ENCODE assay signal across 8 mouse cellular contexts in genomic region chr11:61091642-61092262, GRCm38 (mm10). TPM values are rescaled to one million over a fixed set of nuclear protein-coding genes. Genes with fewer than 3 reads are reported as not detected.
A peak's percentile ranks its signal among the peaks of the same experiment; 100 is the strongest.
DNase-seq lines count a peak whose midpoint lies in the region; ATAC-seq and TF ChIP-seq lines count a peak whose summit lies in the region.

No protein-coding gene starts in this region.

- no peak for TF ChIP-seq POLR2A in liver, adult 2 months (IDR thresholded peaks at IDR 0.05; ENCODE audit: extremely low read depth, insufficient read depth, low read length)

- H3K4me2 ChIP-seq in liver, embryonic 11.5 days, result no peak overlapping the region
- no peak overlapping the region for H3K4me2 ChIP-seq in hindbrain, embryonic 15.5 days
- no peak overlapping the region for H3K4me2 ChIP-seq in midbrain, postnatal 0 days (ENCODE audit: low read depth, low read length, poor library complexity, severe bottlenecking)

- WGBS in liver, adult 2 months, result 29% methylated on average over 7 of the region's 7 CpGs
- 26% methylated on average over 7 of the region's 7 CpGs for WGBS in liver, embryonic 11.5 days
- 15% methylated on average over 7 of the region's 7 CpGs for WGBS in hindbrain, embryonic 15.5 days
- WGBS in midbrain, postnatal 0 days, result 11% methylated on average over 7 of the region's 7 CpGs

- no peaks in the 10 kb centered on the region for H3K9me3 ChIP-seq in liver, embryonic 11.5 days (ENCODE audit: control insufficient read depth, low read length)
- no peaks in the 10 kb centered on the region for H3K9me3 ChIP-seq in hindbrain, embryonic 15.5 days
- no peaks in the 10 kb centered on the region for H3K9me3 ChIP-seq in midbrain, postnatal 0 days (ENCODE audit: low read length)

- intact Hi-C loops in left cerebral cortex, postnatal 14 days (cut with DNase I), result loop anchor here (1.0 to 5.0 kb wide), 2 partner anchors 137 to 159 kb away; partner anchors contain the start of gene Map2k3

- H3K79me2 ChIP-seq in liver, adult 2 months (ENCODE audit: control insufficient read depth, insufficient read depth, low read length), result no peaks in the 10 kb centered on the region

- no peaks in the 10 kb centered on the region for H3K27me3 ChIP-seq in liver, adult 2 months (ENCODE audit: control insufficient read depth, insufficient read depth, low read length)
- H3K27me3 ChIP-seq in liver, embryonic 11.5 days (replicated peaks; ENCODE audit: control insufficient read depth, insufficient read depth, low read length), result no peaks in the 10 kb centered on the region
- no peaks in the 10 kb centered on the region for H3K27me3 ChIP-seq in hindbrain, embryonic 15.5 days
- H3K27me3 ChIP-seq in midbrain, postnatal 0 days (ENCODE audit: insufficient read depth, low read length), result no peaks in the 10 kb centered on the region

- no peak for ATAC-seq in liver, embryonic 11.5 days (replicated peaks; ENCODE audit: low FRiP score)
- ATAC-seq in hindbrain, embryonic 15.5 days (ENCODE audit: low FRiP score, low read depth), result 0 out of 2 replicates have a peak, but pooled peaks have one; percentile 48
- no peak for ATAC-seq in midbrain, postnatal 0 days (ENCODE audit: low FRiP score)

- peak; percentile 65; the same call in 1 of the 2 replicates for TF ChIP-seq CTCF in liver, adult 2 months (IDR thresholded peaks at IDR 0.05; ENCODE audit: low read depth, low read length)
- TF ChIP-seq CTCF in midbrain, postnatal 0 days (IDR thresholded peaks at IDR 0.05), result peak; percentile 95

- H3K9ac ChIP-seq in liver, adult 2 months (ENCODE audit: low read depth, low read length), result no peak overlapping the region
- H3K9ac ChIP-seq in liver, embryonic 11.5 days (ENCODE audit: low read depth, low read length), result no peak overlapping the region
- peak overlapping the region; percentile 20; the same call in 1 of the 2 replicates for H3K9ac ChIP-seq in hindbrain, embryonic 15.5 days
- H3K9ac ChIP-seq in midbrain, postnatal 0 days (replicated peaks; ENCODE audit: low read length, poor library complexity, severe bottlenecking), result no peak overlapping the region

- no peak overlapping the region for H3K4me3 ChIP-seq in liver, adult 2 months (ENCODE audit: insufficient read depth, low read depth, low read length)
- H3K4me3 ChIP-seq in liver, embryonic 11.5 days (ENCODE audit: low read depth, low read length), result no peak overlapping the region
- no peak overlapping the region for H3K4me3 ChIP-seq in hindbrain, embryonic 15.5 days
- no peak overlapping the region for H3K4me3 ChIP-seq in midbrain, postnatal 0 days (ENCODE audit: low read depth, low read length)

- H3K4me1 ChIP-seq in liver, adult 2 months (ENCODE audit: control insufficient read depth, insufficient read depth, low read length), result no peaks in the 10 kb centered on the region
- H3K4me1 ChIP-seq in liver, embryonic 11.5 days (replicated peaks; ENCODE audit: control insufficient read depth, insufficient read depth, low read length), result no peaks in the 10 kb centered on the region
- H3K4me1 ChIP-seq in hindbrain, embryonic 15.5 days (replicated peaks), result peaks cover 7% of the 10 kb centered on the region
- no peaks in the 10 kb centered on the region for H3K4me1 ChIP-seq in midbrain, postnatal 0 days (ENCODE audit: insufficient read depth, low read length)

- no peak overlapping the region for H3K27ac ChIP-seq in liver, adult 2 months (replicated peaks; ENCODE audit: insufficient read depth, low read depth, low read length)
- no peak overlapping the region for H3K27ac ChIP-seq in liver, embryonic 11.5 days (ENCODE audit: low read depth, low read length)
- no peak overlapping the region for H3K27ac ChIP-seq in hindbrain, embryonic 15.5 days (replicated peaks)
- H3K27ac ChIP-seq in midbrain, postnatal 0 days (ENCODE audit: low read depth, low read length), result no peak overlapping the region

- peak; percentile 55 for DNase-seq in liver, adult 2 months (ENCODE audit: extremely low read depth, low read depth, low spot score)
- DNase-seq in liver, embryonic 11.5 days (ENCODE audit: low spot score), result no peak
- DNase-seq in adrenal gland, adult 2 months, result peak; percentile 59
- peak; percentile 65 for DNase-seq in embryo, embryonic 9.5 days (ENCODE audit: extremely low spot score)
- DNase-seq in left cerebral cortex, postnatal 14 days (ENCODE audit: low spot score in 2 of 2), result peak; percentile 75 to 89
- DNase-seq in midbrain, postnatal 0 days (ENCODE audit: low spot score), result peak; percentile 88
- peak; percentile 47 to 54 for DNase-seq in thymus, postnatal 36 days

- H3K36me3 ChIP-seq in liver, adult 2 months (ENCODE audit: control insufficient read depth, insufficient read depth, low read length), result no peaks in the 10 kb centered on the region
- no peaks in the 10 kb centered on the region for H3K36me3 ChIP-seq in liver, embryonic 11.5 days (ENCODE audit: control insufficient read depth, insufficient read depth, low read length)
- H3K36me3 ChIP-seq in hindbrain, embryonic 15.5 days, result no peaks in the 10 kb centered on the region
- no peaks in the 10 kb centered on the region for H3K36me3 ChIP-seq in midbrain, postnatal 0 days (ENCODE audit: insufficient read depth, low read length)

RNA-seq across cellular contexts. Expression of gene Tnfrsf13b, which starts 34.8 kb away (rescaled TPM):
- total RNA-seq in liver, adult 2 months (2014; rRNA removed), result 0.65 and 1.7 TPM in 2 replicates
- 0.37 and 0.91 TPM in 2 replicates for polyA plus RNA-seq in liver, adult 2 months (2012; rRNA removed)
- polyA plus RNA-seq in liver, embryonic 11.5 days (2014; fragmentation: Nextera tagmentation; extraction: Ambion mirVana), result 5.9 and 6.2 TPM in 2 replicates
- total RNA-seq in adrenal gland, adult 2 months (2021), result under 1 TPM; 0.40 to 0.83 TPM
- polyA plus RNA-seq in adrenal gland, adult 2 months (2012; rRNA removed), result 3.5 and 4.5 TPM in 2 replicates
- polyA plus RNA-seq in hindbrain, embryonic 15.5 days (2015; fragmentation: Nextera tagmentation; extraction: Ambion mirVana), result 1.3 and 1.4 TPM in 2 replicates
- 1 to 10 TPM; 1.2 to 1.6 TPM for total RNA-seq in left cerebral cortex, postnatal 14 days (2021)
- 1.6 and 2.2 TPM in 2 replicates for total RNA-seq in midbrain, postnatal 0 days (2014; rRNA removed)
- 1.4 TPM in 2 replicates for polyA plus RNA-seq in midbrain, postnatal 0 days (2015; fragmentation: Nextera tagmentation; extraction: Ambion mirVana)
